Mouse (Mus musculus): ENCODE data around the gene Cfl1.

Gene Cfl1

DNA sequence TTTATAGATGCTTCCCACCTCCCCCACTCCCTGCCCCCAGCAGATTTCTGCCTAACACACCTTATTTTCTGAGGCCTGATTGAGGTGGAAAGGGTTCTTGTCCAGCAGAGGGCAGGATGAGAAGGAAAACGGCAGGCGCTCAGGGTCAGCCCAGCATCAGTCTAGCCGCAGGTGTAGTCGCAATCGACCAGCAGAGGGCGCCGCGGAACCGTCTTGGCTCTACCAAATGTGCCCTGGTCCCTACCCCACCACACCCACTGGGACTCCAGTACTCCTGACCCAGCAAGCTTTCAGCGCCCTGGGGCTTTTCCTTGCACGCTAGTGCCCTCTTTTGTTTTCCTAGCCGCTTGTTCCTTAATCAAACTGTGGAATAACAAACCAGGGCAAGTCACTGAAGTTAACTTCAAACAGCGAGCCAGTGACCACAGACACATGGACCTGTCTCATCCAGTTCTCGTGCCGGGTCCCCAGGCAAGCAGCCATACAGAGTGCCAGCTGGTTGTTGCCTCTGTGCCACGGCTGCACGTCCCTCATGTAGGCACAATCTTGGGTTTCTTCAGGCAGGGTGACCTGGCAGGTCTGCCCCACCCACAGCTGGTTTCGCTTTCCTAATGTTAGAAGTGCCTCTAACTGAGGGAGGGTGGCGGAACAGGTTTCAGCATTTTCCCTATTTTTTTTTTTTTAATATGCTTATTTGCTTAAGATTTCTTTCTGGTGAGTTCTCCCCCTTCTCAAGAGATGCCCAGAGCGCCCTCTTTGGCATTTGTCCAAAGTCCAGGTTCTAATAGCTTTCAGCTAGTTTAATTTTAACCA is 39.3 kb downstream of the Cfl1 start:
- DNase-seq (ENCODE audit: low spot score): peak; percentile 88

DNA sequence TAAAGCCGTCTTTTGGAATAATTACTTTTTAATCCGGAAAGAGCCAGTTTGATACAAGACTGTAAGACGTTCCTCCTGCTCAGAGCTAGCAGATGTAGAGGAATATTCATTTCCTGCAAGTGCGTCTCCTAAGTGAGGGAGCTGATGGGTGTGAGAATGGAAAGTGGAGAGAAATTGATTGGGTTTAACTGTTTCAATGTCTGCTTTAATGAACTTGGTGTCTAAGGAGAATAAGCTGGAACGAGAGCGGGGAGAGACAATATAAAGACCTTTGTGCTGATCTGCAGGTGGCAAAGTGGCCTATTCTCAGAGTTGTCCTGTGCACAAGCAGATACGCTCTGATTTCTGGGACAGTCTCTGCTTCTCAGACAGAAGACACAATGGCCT is 39.9 kb downstream of the Cfl1 start:
- DNase-seq (ENCODE audit: low spot score): no peak

DNA sequence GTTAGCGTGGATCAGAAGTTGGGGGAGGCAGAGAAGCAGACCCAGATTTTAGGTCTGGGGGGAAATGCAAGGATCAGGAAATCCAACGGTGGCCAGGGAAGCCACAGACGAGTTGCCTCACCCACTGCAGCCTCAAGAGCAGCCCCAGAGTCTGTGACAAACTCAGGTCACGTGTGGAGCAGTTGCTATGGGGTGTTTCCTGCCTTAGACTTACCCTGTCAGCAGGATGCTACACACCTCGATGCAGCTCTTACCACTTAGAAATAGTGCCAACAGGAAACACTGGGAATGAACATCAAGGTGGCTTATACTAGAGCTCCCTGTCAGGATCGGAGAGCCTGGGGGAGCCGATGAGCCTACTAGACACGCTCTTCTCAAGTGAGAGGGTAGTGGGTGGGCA is 42.3 kb downstream of the Cfl1 start:
- DNase-seq (ENCODE audit: low spot score): peak; percentile 62

DNA sequence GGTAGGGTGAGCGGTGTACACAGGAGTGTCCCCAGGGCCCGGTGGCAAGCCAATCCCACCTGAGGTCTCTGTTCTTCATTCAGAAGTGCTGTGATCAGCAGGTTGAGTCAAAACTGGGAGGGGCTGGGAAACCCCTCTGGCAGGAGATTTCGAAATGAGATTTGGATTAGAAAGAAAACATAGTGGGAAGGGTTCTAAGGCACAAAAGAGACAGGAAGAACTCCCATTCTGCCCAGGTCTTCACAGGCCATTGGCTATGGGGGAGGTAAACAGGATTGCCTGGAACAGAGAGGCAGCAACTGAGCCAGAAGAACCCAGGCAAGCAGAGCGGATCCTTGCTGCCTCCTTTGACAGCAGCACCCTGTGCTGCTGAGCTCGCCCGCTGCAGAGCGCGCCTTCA is 48.5 kb downstream of the Cfl1 start:
- no peak for DNase-seq (ENCODE audit: low spot score)

DNA sequence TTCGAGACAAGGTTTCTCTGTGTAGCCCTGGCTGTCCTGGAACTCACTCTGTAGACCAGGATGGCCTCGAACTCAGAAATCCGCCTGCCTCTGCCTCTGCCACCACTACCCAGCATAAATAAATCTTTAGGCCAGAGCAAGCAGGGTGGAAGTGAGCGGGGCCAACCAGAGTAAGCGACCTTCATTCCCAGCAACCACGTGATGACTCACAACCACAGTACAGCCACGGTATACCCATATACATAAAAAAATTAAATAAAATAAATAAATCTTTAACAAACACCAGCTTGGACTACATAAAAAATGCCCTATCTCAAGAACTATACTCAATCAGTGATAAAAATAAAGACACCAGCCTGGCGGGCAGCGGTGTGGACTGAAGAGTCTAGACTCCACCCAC is 53.1 kb downstream of the Cfl1 start:
- no peak for DNase-seq (ENCODE audit: low spot score)

DNA sequence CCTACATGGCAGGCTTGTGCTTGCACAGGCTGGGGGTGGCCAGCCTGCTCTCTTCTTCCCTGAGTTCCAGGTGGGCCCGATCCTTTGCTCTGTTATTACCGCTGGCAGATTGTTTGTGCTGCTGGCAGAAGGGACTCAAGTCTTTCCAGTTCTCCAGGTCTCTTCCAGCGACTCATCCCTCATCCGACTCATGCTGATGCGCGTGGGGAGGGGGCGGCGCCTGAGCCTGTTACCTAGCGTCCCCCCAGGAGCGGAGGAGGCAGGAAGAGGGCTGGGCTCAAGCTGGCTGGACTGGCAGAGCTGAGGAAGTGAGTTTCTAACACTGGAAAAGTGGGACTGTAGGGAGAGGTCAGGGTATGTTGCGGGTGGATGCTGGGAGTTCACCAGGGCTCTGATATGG is 53.8 kb downstream of the Cfl1 start:
- DNase-seq (ENCODE audit: low spot score): no peak
